Mouse (Mus musculus): ENCODE measurements around the gene Ttc5.

GRCm38 (mm10) chr14:50834435-50834834 is 49.1 kb upstream of the Ttc5 start:
- TF ChIP-seq POLR2A (IDR thresholded peaks at IDR 0.05; ENCODE audit: insufficient read depth, low read depth, low read length): no peak
- TF ChIP-seq CTCF (IDR thresholded peaks at IDR 0.05; ENCODE audit: insufficient read depth, low read depth, low read length): no peak
